Comparison of ENCODE assay signal across 16 mouse cellular contexts in genomic region chr14:87020240-87020639, GRCm38 (mm10).
"Had no signal": no experiment of that assay in that cellular context is flagged by ENCODE, and none has a peak within 500 bp of the region (broad histone marks: within the 10 kb centered on the region; RNA-seq: fewer than 3 reads in every experiment).

No protein-coding gene starts in this region.

- H3K4me2 ChIP-seq: limb, embryonic 15.5 days; liver, embryonic 15.5 days; lung, embryonic 15.5 days; midbrain, embryonic 11.5 days; midbrain, embryonic 13.5 days; midbrain, embryonic 15.5 days; neural tube, embryonic 13.5 days; neural tube, embryonic 15.5 days; stomach, embryonic 15.5 days had no signal

- H3K9me3 ChIP-seq: limb, embryonic 15.5 days; liver, embryonic 15.5 days; lung, embryonic 15.5 days; midbrain, embryonic 13.5 days; midbrain, embryonic 15.5 days; neural tube, embryonic 13.5 days; neural tube, embryonic 15.5 days; stomach, embryonic 15.5 days had no signal

- H3K27ac ChIP-seq: limb, embryonic 15.5 days; liver, embryonic 15.5 days; lung, embryonic 15.5 days; macrophage; midbrain, embryonic 13.5 days; midbrain, embryonic 15.5 days; neural tube, embryonic 13.5 days; neural tube, embryonic 15.5 days; stomach, embryonic 15.5 days; stomach, postnatal 0 days had no signal

- H3K4me3 ChIP-seq: limb, embryonic 15.5 days; liver, embryonic 15.5 days; lung, embryonic 15.5 days; megakaryocyte, embryonic 14.5 days; midbrain, embryonic 13.5 days; midbrain, embryonic 15.5 days; neural tube, embryonic 13.5 days; neural tube, embryonic 15.5 days; stomach, embryonic 15.5 days had no signal

- DNase-seq: lung, adult 2 months; retina, postnatal 1 day; thymus, adult 2 months; thymus, postnatal 36 days had no signal

- ATAC-seq: midbrain, embryonic 13.5 days; midbrain, embryonic 15.5 days had no signal

- H3K9ac ChIP-seq: limb, embryonic 15.5 days; liver, embryonic 15.5 days; lung, embryonic 15.5 days; midbrain, embryonic 13.5 days; midbrain, embryonic 15.5 days; neural tube, embryonic 13.5 days; neural tube, embryonic 15.5 days; stomach, embryonic 15.5 days had no signal

- H3K4me1 ChIP-seq: limb, embryonic 15.5 days; lung, embryonic 15.5 days; midbrain, embryonic 13.5 days; midbrain, embryonic 15.5 days; neural tube, embryonic 13.5 days; neural tube, embryonic 15.5 days; stomach, embryonic 15.5 days had no signal

- H3K27me3 ChIP-seq: limb, embryonic 15.5 days; liver, embryonic 15.5 days; lung, embryonic 15.5 days; megakaryocyte, embryonic 14.5 days; midbrain, embryonic 13.5 days; midbrain, embryonic 15.5 days; neural tube, embryonic 13.5 days; neural tube, embryonic 15.5 days; stomach, embryonic 15.5 days had no signal

- H3K36me3 ChIP-seq: limb, embryonic 15.5 days; lung, embryonic 15.5 days; midbrain, embryonic 13.5 days; midbrain, embryonic 15.5 days; neural tube, embryonic 13.5 days; neural tube, embryonic 15.5 days; stomach, embryonic 15.5 days had no signal
